Mouse (Mus musculus) stomach, embryonic 16.5 days (tissue): Measurements from ENCODE around the gene Pih1d1. TPM values are rescaled to one million over a fixed set of nuclear protein-coding genes. Genes with fewer than 3 reads are reported as not detected.

ENCODE experiments used
- ATAC-seq: fragments of 200-750 bp; cut with Nextera tagmentation; 2 replicates; pipeline ENCODE4 v1.8.0; 2017; ENCODE audit warnings: moderate number of reproducible peaks, moderate TSS enrichment; ENCODE audit not compliant: insufficient read depth, low FRiP score
- H3K27ac ChIP-seq: fragments of 300-500 bp; sonication (generic); 2 replicates; pipeline ENCODE4 v1.5.1; 2014; ENCODE audit warnings: low read length
- H3K27me3 ChIP-seq: fragments of 300-500 bp; sonication (generic); 2 replicates; pipeline ENCODE4 v1.6.1; 2014; ENCODE audit warnings: low read length, control low read depth, mixed read lengths; ENCODE audit not compliant: control insufficient read depth, insufficient read depth
- H3K36me3 ChIP-seq: fragments of 300-500 bp; sonication (generic); 2 replicates; pipeline ENCODE4 v1.6.1; 2014; ENCODE audit warnings: low read length; ENCODE audit not compliant: control insufficient read depth, insufficient read depth
- H3K4me1 ChIP-seq: fragments of 300-500 bp; sonication (generic); 2 replicates; pipeline ENCODE4 v1.6.1; 2014; ENCODE audit warnings: low read length, control low read depth, mixed read lengths; ENCODE audit not compliant: control insufficient read depth, insufficient read depth
- H3K4me2 ChIP-seq: fragments of 300-500 bp; sonication (generic); 2 replicates; pipeline ENCODE4 v1.6.1; 2014; ENCODE audit warnings: low read depth, low read length, mixed read lengths
- H3K4me3 ChIP-seq: fragments of 300-500 bp; sonication (generic); replicated peaks from 2 replicates; pipeline ENCODE4 v1.5.1; 2014; ENCODE audit warnings: mild to moderate bottlenecking, low read length
- H3K9ac ChIP-seq: fragments of 300-500 bp; sonication (generic); 2 replicates; pipeline ENCODE4 v1.6.1; 2014; ENCODE audit warnings: low read length
- H3K9me3 ChIP-seq: fragments of 300-500 bp; sonication (generic); replicated peaks from 2 replicates; pipeline ENCODE4 v1.6.1; 2016; ENCODE audit warnings: low read length, control low read depth; ENCODE audit not compliant: control insufficient read depth
- WGBS: fragments of 180-500 bp; shearing (Covaris S2); extraction: QIAGEN DNeasy Blood & Tissue Kit; methylation state at CpG from one replicate; pipeline ENCODE4 v1.1.7; 2014; 5-methylcytosine and 5-hydroxymethylcytosine counted together
- microRNA counts: library from miRNA; unstranded; fragments of <30 nt; microRNA quantifications from one replicate; lab custom pipeline; 2016
- microRNA-seq: library from miRNA; unstranded; fragments of <30 nt; microRNA quantifications from one replicate; pipeline ENCODE4, GENCODE M21; 2016
- polyA plus RNA-seq: library from polyadenylated mRNA; unstranded; fragments of >200 nt; fragmentation: Nextera tagmentation; extraction: Ambion mirVana; gene quantifications from 2 replicates; pipeline ENCODE4 v1.2.1, GENCODE M21; 2015

Gene Pih1d1
- polyA plus RNA-seq, 1 experiment from 2014 or later = 81.9 TPM

DNA sequence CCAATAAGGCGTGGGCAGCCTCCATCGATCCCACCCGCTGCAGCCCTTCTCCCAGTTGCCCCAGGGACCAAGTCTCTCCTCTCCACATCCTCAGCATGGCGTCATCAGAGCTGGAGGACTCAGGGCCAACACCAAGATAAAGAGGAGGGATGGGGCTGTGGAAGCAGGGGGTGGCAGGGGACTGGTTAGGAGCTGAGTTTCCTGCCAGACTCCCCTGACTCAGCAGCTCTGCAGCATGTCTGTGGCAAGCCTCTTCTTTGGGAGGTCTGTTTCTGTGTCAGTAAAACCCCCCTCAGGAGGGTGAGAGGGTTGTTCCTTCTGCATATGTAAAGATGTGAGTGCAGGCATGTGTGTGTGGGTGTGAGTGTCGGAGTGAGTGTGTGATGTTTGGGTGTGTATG, 42.9 kb downstream of the Pih1d1 start:
- Histone ChIP-seq H3K36me3 (no peaks in the 10 kb centered on the region), H3K4me3 (no peak overlapping the region), H3K9me3 (no peaks in the 10 kb centered on the region), H3K4me2 (no peak overlapping the region), H3K9ac (no peak overlapping the region), H3K27ac (no peak overlapping the region), H3K27me3 (no peaks in the 10 kb centered on the region; the same call in 1 of the 2 replicates), H3K4me1 (no peaks in the 10 kb centered on the region)
- 76% methylated on average over 5 of the region's 5 CpGs for WGBS
- ATAC-seq = no peak

DNA sequence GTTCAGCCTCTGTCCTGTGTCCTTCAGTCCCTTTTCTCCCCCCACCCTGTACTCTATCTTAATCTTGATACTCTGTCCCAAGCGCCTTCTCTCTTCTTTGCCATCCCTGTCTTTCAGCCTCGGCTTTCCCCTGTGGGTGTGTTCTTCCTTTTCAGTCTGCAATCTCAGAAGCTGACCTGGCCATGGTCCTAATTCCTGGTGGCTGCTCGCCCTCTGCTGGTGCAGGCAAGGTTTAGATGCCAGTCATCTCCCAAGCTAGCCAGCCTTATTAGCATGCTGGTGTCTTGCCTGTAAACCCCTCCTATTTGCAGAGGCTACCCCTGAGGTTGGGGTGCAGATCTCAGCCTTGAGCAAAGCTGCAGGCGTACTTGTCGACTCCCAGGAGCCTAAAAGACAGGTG, 44.3 kb downstream of the Pih1d1 start:
- H3K9ac ChIP-seq = peak overlapping the region; percentile 28; the same call in 1 of the 2 replicates
- no peak overlapping the region for H3K4me3 ChIP-seq
- H3K27me3 ChIP-seq = no peaks in the 10 kb centered on the region; the same call in 1 of the 2 replicates
- no peaks in the 10 kb centered on the region for H3K36me3 ChIP-seq
- no peak overlapping the region for H3K27ac ChIP-seq
- ATAC-seq = 0 out of 2 replicates have a peak, but pooled peaks have one; percentile 39
- H3K4me2 ChIP-seq = no peak overlapping the region
- no peaks in the 10 kb centered on the region for H3K9me3 ChIP-seq
- WGBS = 12% methylated on average over 5 of the region's 5 CpGs
- no peaks in the 10 kb centered on the region for H3K4me1 ChIP-seq

DNA sequence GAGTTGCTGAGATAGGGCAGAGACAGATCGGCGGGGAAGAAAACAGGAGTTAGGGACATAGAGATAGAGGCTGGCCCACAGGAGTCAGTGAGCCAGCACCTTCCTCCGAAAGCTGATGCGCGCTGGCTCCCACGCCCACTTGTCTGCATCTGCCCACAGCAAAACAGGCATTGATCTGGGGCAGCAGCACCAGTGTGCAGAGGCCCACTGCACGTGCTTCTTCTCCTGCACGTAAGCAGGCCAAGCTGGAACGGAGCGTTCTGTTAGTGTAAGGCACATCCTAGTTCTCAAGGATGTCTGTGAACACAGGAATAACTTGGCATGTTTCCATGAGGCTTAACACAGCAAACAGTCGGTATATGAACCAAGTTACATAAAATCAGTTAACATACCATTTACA, 44.9 kb downstream of the Pih1d1 start:
- H3K4me2 ChIP-seq = no peak overlapping the region
- H3K4me3 ChIP-seq = no peak overlapping the region
- H3K9me3 ChIP-seq = no peaks in the 10 kb centered on the region
- no peak for ATAC-seq
- no peaks in the 10 kb centered on the region for H3K36me3 ChIP-seq
- 72% methylated on average over 11 of the region's 11 CpGs for WGBS
- H3K4me1 ChIP-seq = no peaks in the 10 kb centered on the region
- H3K27me3 ChIP-seq = no peaks in the 10 kb centered on the region; the same call in 1 of the 2 replicates
- H3K27ac ChIP-seq = no peak overlapping the region
- peak overlapping the region; percentile 28; the same call in 1 of the 2 replicates for H3K9ac ChIP-seq

DNA sequence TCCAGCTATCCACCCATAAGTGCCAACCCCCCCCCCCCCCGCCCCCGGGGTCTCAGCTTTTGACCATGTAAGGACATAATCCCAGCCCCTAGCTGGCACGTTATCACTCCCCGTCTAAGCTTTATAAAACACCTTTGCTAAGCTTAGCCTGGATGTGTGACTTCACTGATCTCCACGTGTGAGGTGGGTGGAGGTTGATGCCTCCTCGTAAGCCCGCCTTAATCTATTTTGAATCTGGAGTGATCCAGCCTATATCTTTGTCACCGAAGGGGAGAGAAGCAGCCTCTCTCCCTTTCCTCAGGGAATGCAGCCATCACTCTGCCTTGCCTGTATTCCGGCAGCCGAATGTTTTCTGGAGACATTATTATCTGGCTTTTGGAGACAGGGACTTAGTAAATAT, 48.6 kb downstream of the Pih1d1 start:
- no peak overlapping the region for H3K4me2 ChIP-seq
- no peak overlapping the region for H3K9ac ChIP-seq
- WGBS = 39% methylated on average over 10 of the region's 10 CpGs
- H3K27ac ChIP-seq = peak overlapping the region; percentile 40; the same call in 1 of the 2 replicates
- no peaks in the 10 kb centered on the region for H3K36me3 ChIP-seq
- no peaks in the 10 kb centered on the region for H3K27me3 ChIP-seq
- H3K4me1 ChIP-seq = no peaks in the 10 kb centered on the region
- no peak overlapping the region for H3K4me3 ChIP-seq
- ATAC-seq = no peak
- no peaks in the 10 kb centered on the region for H3K9me3 ChIP-seq

DNA sequence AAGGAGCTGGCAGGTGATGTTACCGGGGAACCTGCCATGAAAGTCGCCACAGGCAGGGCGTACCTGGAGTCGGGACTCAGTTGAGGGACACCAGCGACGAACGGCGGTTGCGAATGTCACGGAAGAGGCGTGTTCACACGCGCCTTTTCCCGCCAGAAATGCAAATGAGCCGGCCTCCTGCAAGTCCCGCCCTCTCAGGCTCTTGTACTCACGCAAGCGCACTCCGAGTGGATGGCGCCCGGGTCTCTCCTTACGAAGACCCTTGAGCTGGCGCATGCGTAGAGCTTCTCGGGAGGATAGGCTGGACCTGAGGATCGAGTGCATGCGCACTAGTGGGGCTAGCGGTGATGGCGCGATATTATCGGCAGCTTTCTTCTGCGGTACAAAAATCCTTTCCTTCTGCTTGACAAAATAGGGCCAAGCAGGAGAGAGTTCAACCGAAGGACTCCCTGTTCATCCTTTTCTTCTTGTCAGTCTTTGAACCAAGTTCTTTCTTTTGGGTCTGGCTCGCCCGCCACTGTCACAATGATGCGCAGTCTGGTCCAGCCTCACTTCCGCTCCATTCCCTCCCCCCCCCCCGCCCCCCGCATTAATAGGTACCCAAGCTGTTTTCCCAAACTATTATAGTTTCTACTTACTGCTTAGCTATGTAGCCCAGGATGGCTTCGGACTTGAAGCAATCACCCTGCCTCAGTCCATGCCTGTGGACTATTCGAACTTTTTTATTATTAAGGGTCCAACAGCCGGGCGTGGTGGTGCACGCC, 50.5 kb downstream of the Pih1d1 start, which contains the start of gene Ccdc155:
Gene Ccdc155 (minus strand): TSS at position 513 of the 764 bp plus-strand sequence.
- peak; percentile 95 for ATAC-seq
- H3K9me3 ChIP-seq = no peaks in the 10 kb centered on the region
- 8% methylated on average over 44 of the region's 44 CpGs for WGBS
- no peaks in the 10 kb centered on the region for H3K27me3 ChIP-seq
- peak within 1 kb of the TSS; percentile 57 for H3K9ac ChIP-seq
- peak within 1 kb of the TSS; percentile 60 for H3K4me2 ChIP-seq
- peak within 1 kb of the TSS; percentile 54 for H3K4me3 ChIP-seq
- H3K36me3 ChIP-seq = no peaks in the 10 kb centered on the region
- no peaks in the 10 kb centered on the region for H3K4me1 ChIP-seq
- no peak within 1 kb of the TSS for H3K27ac ChIP-seq

DNA sequence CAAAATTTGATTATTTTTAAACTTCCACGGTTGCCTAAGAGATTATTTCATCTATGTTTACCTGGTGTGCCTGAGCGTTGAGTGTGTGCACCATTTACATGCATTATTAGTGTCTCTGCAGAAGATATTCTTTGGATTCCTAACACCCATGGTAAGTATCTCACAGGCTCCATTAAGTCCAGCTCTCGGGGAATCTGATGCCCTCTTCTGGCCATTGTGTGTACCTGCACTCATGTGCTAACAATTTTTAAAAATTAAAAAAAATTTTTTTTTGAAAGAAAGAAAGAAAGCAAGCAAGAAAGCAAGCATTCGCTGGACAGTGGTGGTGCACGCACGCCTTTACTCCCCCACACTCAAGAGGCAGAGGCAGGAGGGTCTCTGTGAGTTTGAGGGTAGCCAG, 54.2 kb downstream of the Pih1d1 start:
- no peaks in the 10 kb centered on the region for H3K36me3 ChIP-seq
- 78% methylated on average over 6 of the region's 6 CpGs for WGBS
- ATAC-seq = no peak

More for the DNA sequence above, 54.2 kb downstream of the Pih1d1 start:
- H3K27ac ChIP-seq = no peak overlapping the region
- H3K4me1 ChIP-seq = peaks cover 12% of the 10 kb centered on the region
- no peak overlapping the region for H3K9ac ChIP-seq
- H3K9me3 ChIP-seq = no peaks in the 10 kb centered on the region
- H3K4me2 ChIP-seq = no peak overlapping the region
- H3K27me3 ChIP-seq = peaks cover 8% of the 10 kb centered on the region
- no peak overlapping the region for H3K4me3 ChIP-seq

MicroRNAs within 50 kb of the gene (microRNA counts, 519-probe panel; counts per million panel counts)
- microRNA mmu-miR-150 (lab: Ali Mortazavi, UCI) = 2,457 counts per million, percentile 52 among the panel's probes with 10 or more counts

Small RNA genes within 50 kb of the gene (microRNA-seq; reads per million reads assigned to microRNA genes)
- 32.8 reads per million, percentile 43 among the genes with 10 or more reads in this experiment for gene Mir150
- gene Mir5121 = 21.7 reads per million, percentile 39 among the genes with 10 or more reads in this experiment
- not detected for gene Mir7055

Other genes starting within 250 kb of the Pih1d1 start
- 52.6 and 55.6 TPM in 2 replicates for gene Ap2a1, start 224.8 kb upstream of the Pih1d1 start, polyA plus RNA-seq
- gene Tsks, start 211.1 kb upstream of the Pih1d1 start, polyA plus RNA-seq = 0.06 TPM in 1 of 2 replicates, not detected in the other
- 19.9 and 23.4 TPM in 2 replicates for gene Cpt1c, start 179.5 kb upstream of the Pih1d1 start, polyA plus RNA-seq
- 302 and 324 TPM in 2 replicates for gene Prmt1, start 167.7 kb upstream of the Pih1d1 start, polyA plus RNA-seq
- 96.2 and 96.4 TPM in 2 replicates for gene Irf3, start 156.7 kb upstream of the Pih1d1 start, polyA plus RNA-seq
- gene Bcl2l12, start 155.6 kb upstream of the Pih1d1 start, polyA plus RNA-seq = 43.8 and 45.8 TPM in 2 replicates
- gene Scaf1, start 137.9 kb upstream of the Pih1d1 start, polyA plus RNA-seq = 22.9 and 24.5 TPM in 2 replicates
- gene Rras, start 136.3 kb upstream of the Pih1d1 start, polyA plus RNA-seq = 63.6 and 68.0 TPM in 2 replicates
- 8.3 and 8.7 TPM in 2 replicates for gene Prr12, start 101.4 kb upstream of the Pih1d1 start, polyA plus RNA-seq
- 55.7 TPM in 2 replicates for gene Nosip, start 91.9 kb upstream of the Pih1d1 start, polyA plus RNA-seq
- gene Prrg2, start 91.6 kb upstream of the Pih1d1 start, polyA plus RNA-seq = 24.7 and 27.4 TPM in 2 replicates
- gene Rcn3, start 62.1 kb upstream of the Pih1d1 start, polyA plus RNA-seq = 388 and 395 TPM in 2 replicates
- gene Fcgrt, start 50.5 kb upstream of the Pih1d1 start, polyA plus RNA-seq = 138 and 149 TPM in 2 replicates
- gene Rps11, start 29.9 kb upstream of the Pih1d1 start, polyA plus RNA-seq = 1,225 and 1,374 TPM in 2 replicates
- gene Rpl13a, start 25.5 kb upstream of the Pih1d1 start, polyA plus RNA-seq = 1,102 and 1,332 TPM in 2 replicates
- not detected in 2 replicates for gene Gm45713, start 18.1 kb upstream of the Pih1d1 start, polyA plus RNA-seq
- 2.2 and 2.8 TPM in 2 replicates for gene Flt3l, start 17.9 kb upstream of the Pih1d1 start, polyA plus RNA-seq
- 39.5 and 49.2 TPM in 2 replicates for gene Aldh16a1, start 281 bp downstream of the Pih1d1 start, polyA plus RNA-seq
- 0.15 and 0.22 TPM in 2 replicates for gene Slc17a7, start 9.6 kb downstream of the Pih1d1 start, polyA plus RNA-seq
- gene Gfy, start 25.3 kb downstream of the Pih1d1 start, polyA plus RNA-seq = not detected in 2 replicates
- gene Pth2, start 26.7 kb downstream of the Pih1d1 start, polyA plus RNA-seq = not detected in 2 replicates
- gene Ccdc155, start 50.6 kb downstream of the Pih1d1 start, polyA plus RNA-seq = 0.55 and 1.5 TPM in 2 replicates
- 2.1 and 4.9 TPM in 2 replicates for gene Dkkl1, start 57.8 kb downstream of the Pih1d1 start, polyA plus RNA-seq
- gene Tead2, start 61.5 kb downstream of the Pih1d1 start, polyA plus RNA-seq = 93.9 and 101 TPM in 2 replicates
- 2.7 and 5.0 TPM in 2 replicates for gene Cd37, start 84.8 kb downstream of the Pih1d1 start, polyA plus RNA-seq
- gene Slc6a16, start 86.8 kb downstream of the Pih1d1 start, polyA plus RNA-seq = not detected in 2 replicates
- not detected in 2 replicates for gene Slc6a21, start 123.2 kb downstream of the Pih1d1 start, polyA plus RNA-seq
- gene Trpm4, start 179.5 kb downstream of the Pih1d1 start, polyA plus RNA-seq = 30.1 and 32.2 TPM in 2 replicates
- 1.0 and 3.1 TPM in 2 replicates for gene Hrc, start 181.0 kb downstream of the Pih1d1 start, polyA plus RNA-seq
- 5.5 and 6.3 TPM in 2 replicates for gene Ppfia3, start 212.7 kb downstream of the Pih1d1 start, polyA plus RNA-seq
- gene Lin7b, start 216.3 kb downstream of the Pih1d1 start, polyA plus RNA-seq = 4.6 and 5.5 TPM in 2 replicates
- 150 and 162 TPM in 2 replicates for gene Snrnp70, start 241.4 kb downstream of the Pih1d1 start, polyA plus RNA-seq